Mouse (Mus musculus): Measurements from ENCODE around the gene B3galt4. TPM values are rescaled to one million over a fixed set of nuclear protein-coding genes. Genes with fewer than 3 reads are reported as not detected.

B3galt4 gene
- polyA plus RNA-seq, 1 experiment from 2014 or later, result 7.2 TPM

GRCm38 (mm10) chr17:33900989-33901314 lies 50.3 kb downstream of the B3galt4 start:
- Histone ChIP-seq H3K9me3 (replicated peaks) (no peaks in the 10 kb centered on the region), H3K4me3 (no peak overlapping the region), H3K9ac (no peak overlapping the region), H3K36me3 (no peaks in the 10 kb centered on the region), H3K4me1 (replicated peaks) (peaks cover 7% of the 10 kb centered on the region; the same call in 1 of the 2 replicates), H3K4me2 (no peak overlapping the region), H3K27me3 (replicated peaks) (no peaks in the 10 kb centered on the region), H3K27ac (ENCODE audit: poor library complexity, severe bottlenecking) (no peak overlapping the region)
- no peak for ATAC-seq (ENCODE audit: insufficient number of reproducible peaks, low FRiP score)
- 70% methylated on average over 4 of the region's 4 CpGs for WGBS

GRCm38 (mm10) chr17:33900281-33900988 lies 50.9 kb downstream of the B3galt4 start:
- H3K36me3 ChIP-seq, result no peaks in the 10 kb centered on the region

More at GRCm38 (mm10) chr17:33900281-33900988, 50.9 kb downstream of the B3galt4 start:
- Histone ChIP-seq H3K9me3 (replicated peaks) (no peaks in the 10 kb centered on the region), H3K4me2 (no peak overlapping the region), H3K4me3 (no peak overlapping the region), H3K27ac (ENCODE audit: poor library complexity, severe bottlenecking) (no peak overlapping the region), H3K4me1 (replicated peaks) (peaks cover 7% of the 10 kb centered on the region; the same call in 1 of the 2 replicates), H3K27me3 (replicated peaks) (no peaks in the 10 kb centered on the region), H3K9ac (0 out of 2 replicates have a peak overlapping the region, but pooled peaks have one; percentile 35)
- ATAC-seq (ENCODE audit: insufficient number of reproducible peaks, low FRiP score), result no peak
- WGBS, result 57% methylated on average over 7 of the region's 7 CpGs

Other genes starting within 250 kb of the B3galt4 start
- gene March2, start 232.8 kb downstream of the B3galt4 start, polyA plus RNA-seq (2016; fragmentation: Nextera tagmentation; extraction: Ambion mirVana), result 76.5 and 79.5 TPM in 2 replicates
- 285 and 287 TPM in 2 replicates for gene Rab11b, start 191.0 kb downstream of the B3galt4 start, polyA plus RNA-seq (2016; fragmentation: Nextera tagmentation; extraction: Ambion mirVana)
- 6.9 and 7.5 TPM in 2 replicates for gene Angptl4, start 169.7 kb downstream of the B3galt4 start, polyA plus RNA-seq (2016; fragmentation: Nextera tagmentation; extraction: Ambion mirVana)
- 39.0 and 43.9 TPM in 2 replicates for gene Kank3, start 141.0 kb downstream of the B3galt4 start, polyA plus RNA-seq (2016; fragmentation: Nextera tagmentation; extraction: Ambion mirVana)
- 570 and 574 TPM in 2 replicates for gene Rps28, start 126.9 kb downstream of the B3galt4 start, polyA plus RNA-seq (2016; fragmentation: Nextera tagmentation; extraction: Ambion mirVana)
- 431 and 466 TPM in 2 replicates for gene Ndufa7, start 126.9 kb downstream of the B3galt4 start, polyA plus RNA-seq (2016; fragmentation: Nextera tagmentation; extraction: Ambion mirVana)
- gene Cd320, start 108.4 kb downstream of the B3galt4 start, polyA plus RNA-seq (2016; fragmentation: Nextera tagmentation; extraction: Ambion mirVana), result 41.5 and 43.8 TPM in 2 replicates
- gene Gm7029, start 77.7 kb downstream of the B3galt4 start, polyA plus RNA-seq (2016; fragmentation: Nextera tagmentation; extraction: Ambion mirVana), result not detected in 2 replicates
- 3.5 and 5.5 TPM in 2 replicates for gene Kifc1, start 60.8 kb downstream of the B3galt4 start, polyA plus RNA-seq (2016; fragmentation: Nextera tagmentation; extraction: Ambion mirVana)
- 0.24 and 0.29 TPM in 2 replicates for gene Platr17, start 46.4 kb downstream of the B3galt4 start, polyA plus RNA-seq (2016; fragmentation: Nextera tagmentation; extraction: Ambion mirVana)
- gene Daxx, start 42.1 kb downstream of the B3galt4 start, polyA plus RNA-seq (2016; fragmentation: Nextera tagmentation; extraction: Ambion mirVana), result 36.8 and 39.0 TPM in 2 replicates
- gene Tapbp, start 35.6 kb downstream of the B3galt4 start, polyA plus RNA-seq (2016; fragmentation: Nextera tagmentation; extraction: Ambion mirVana), result 29.4 and 32.5 TPM in 2 replicates
- 17.0 and 17.7 TPM in 2 replicates for gene Zbtb22, start 35.6 kb downstream of the B3galt4 start, polyA plus RNA-seq (2016; fragmentation: Nextera tagmentation; extraction: Ambion mirVana)
- gene Rgl2, start 21.9 kb downstream of the B3galt4 start, polyA plus RNA-seq (2016; fragmentation: Nextera tagmentation; extraction: Ambion mirVana), result 46.3 and 48.4 TPM in 2 replicates
- 127 and 129 TPM in 2 replicates for gene Pfdn6, start 11.1 kb downstream of the B3galt4 start, polyA plus RNA-seq (2016; fragmentation: Nextera tagmentation; extraction: Ambion mirVana)
- 25.3 and 26.5 TPM in 2 replicates for gene Wdr46, start 10.8 kb downstream of the B3galt4 start, polyA plus RNA-seq (2016; fragmentation: Nextera tagmentation; extraction: Ambion mirVana)
- 43.0 and 43.9 TPM in 2 replicates for gene Vps52, start 4.3 kb upstream of the B3galt4 start, polyA plus RNA-seq (2016; fragmentation: Nextera tagmentation; extraction: Ambion mirVana)
- 850 and 856 TPM in 2 replicates for gene Rps18, start 4.5 kb upstream of the B3galt4 start, polyA plus RNA-seq (2016; fragmentation: Nextera tagmentation; extraction: Ambion mirVana)
- gene H2-K1, start 48.9 kb upstream of the B3galt4 start, polyA plus RNA-seq (2016; fragmentation: Nextera tagmentation; extraction: Ambion mirVana), result 16.1 and 18.3 TPM in 2 replicates
- gene Ring1, start 73.2 kb upstream of the B3galt4 start, polyA plus RNA-seq (2016; fragmentation: Nextera tagmentation; extraction: Ambion mirVana), result 14.9 and 16.5 TPM in 2 replicates
- 46.7 and 48.0 TPM in 2 replicates for gene H2-Ke6, start 76.6 kb upstream of the B3galt4 start, polyA plus RNA-seq (2016; fragmentation: Nextera tagmentation; extraction: Ambion mirVana)
- 128 and 130 TPM in 2 replicates for gene Slc39a7, start 80.2 kb upstream of the B3galt4 start, polyA plus RNA-seq (2016; fragmentation: Nextera tagmentation; extraction: Ambion mirVana)
- 34.7 and 36.9 TPM in 2 replicates for gene Rxrb, start 80.3 kb upstream of the B3galt4 start, polyA plus RNA-seq (2016; fragmentation: Nextera tagmentation; extraction: Ambion mirVana)
- 0.48 and 0.83 TPM in 2 replicates for gene Col11a2, start 87.9 kb upstream of the B3galt4 start, polyA plus RNA-seq (2016; fragmentation: Nextera tagmentation; extraction: Ambion mirVana)
- 0.26 and 0.37 TPM in 2 replicates for gene H2-Oa, start 140.9 kb upstream of the B3galt4 start, polyA plus RNA-seq (2016; fragmentation: Nextera tagmentation; extraction: Ambion mirVana)
- gene H2-DMa, start 168.1 kb upstream of the B3galt4 start, polyA plus RNA-seq (2016; fragmentation: Nextera tagmentation; extraction: Ambion mirVana), result 3.9 and 7.8 TPM in 2 replicates
- gene Brd2, start 171.1 kb upstream of the B3galt4 start, polyA plus RNA-seq (2016; fragmentation: Nextera tagmentation; extraction: Ambion mirVana), result 89.4 and 90.6 TPM in 2 replicates
- gene H2-DMb2, start 191.8 kb upstream of the B3galt4 start, polyA plus RNA-seq (2016; fragmentation: Nextera tagmentation; extraction: Ambion mirVana), result 0.21 TPM in 1 of 2 replicates, not detected in the other
- 0.33 and 0.41 TPM in 2 replicates for gene H2-DMb1, start 201.6 kb upstream of the B3galt4 start, polyA plus RNA-seq (2016; fragmentation: Nextera tagmentation; extraction: Ambion mirVana)
- 1.1 TPM in 2 replicates for gene Tap1, start 236.1 kb upstream of the B3galt4 start, polyA plus RNA-seq (2016; fragmentation: Nextera tagmentation; extraction: Ambion mirVana)
- gene Psmb9, start 236.3 kb upstream of the B3galt4 start, polyA plus RNA-seq (2016; fragmentation: Nextera tagmentation; extraction: Ambion mirVana), result 0.59 and 0.91 TPM in 2 replicates
- gene Psmb8, start 246.2 kb upstream of the B3galt4 start, polyA plus RNA-seq (2016; fragmentation: Nextera tagmentation; extraction: Ambion mirVana), result 1.9 and 2.0 TPM in 2 replicates